In the genomic region with DNA sequence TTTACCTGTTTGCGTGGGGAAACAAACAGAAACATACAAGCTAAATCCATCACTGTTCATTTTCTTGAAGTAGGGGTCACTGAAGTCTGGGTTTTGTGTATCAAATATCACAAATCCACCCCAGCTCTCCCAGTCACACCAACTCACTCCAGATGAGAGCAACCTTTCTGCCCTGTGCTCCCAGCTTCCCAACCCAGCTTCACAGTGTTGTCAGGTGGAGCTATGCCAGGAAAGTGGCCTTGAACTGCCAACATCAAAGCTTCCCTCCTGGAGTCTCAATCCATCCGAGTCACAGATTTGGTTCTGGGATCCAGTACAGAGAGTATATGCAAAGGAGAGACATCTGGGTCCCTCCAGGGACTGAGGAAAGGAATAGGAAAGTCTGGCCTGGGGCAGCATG, we compare ENCODE assay signal across 8 mouse cellular contexts. TPM values are rescaled to one million over a fixed set of nuclear protein-coding genes. Genes with fewer than 3 reads are reported as not detected.
A peak's percentile ranks its signal among the peaks of the same experiment; 100 is the strongest.
DNase-seq lines count a peak whose midpoint lies in the region; ATAC-seq lines count a peak whose summit lies in the region.

No protein-coding gene starts in this region.

- H3K4me3 ChIP-seq in embryonic facial prominence, embryonic 12.5 days: peak overlapping the region; percentile 75; the same call in 1 of the 2 replicates
- peak overlapping the region; percentile 82 for H3K4me3 ChIP-seq in hindbrain, embryonic 13.5 days
- H3K4me3 ChIP-seq in liver, embryonic 13.5 days (replicated peaks): no peak overlapping the region

- peak overlapping the region; percentile 89 for H3K4me2 ChIP-seq in embryonic facial prominence, embryonic 12.5 days (replicated peaks)
- peak overlapping the region; percentile 85 for H3K4me2 ChIP-seq in hindbrain, embryonic 13.5 days
- peak overlapping the region; percentile 100 for H3K4me2 ChIP-seq in liver, embryonic 13.5 days

- H3K9ac ChIP-seq in embryonic facial prominence, embryonic 12.5 days: no peak overlapping the region
- H3K9ac ChIP-seq in hindbrain, embryonic 13.5 days: peak overlapping the region; percentile 98
- no peak overlapping the region for H3K9ac ChIP-seq in liver, embryonic 13.5 days

- H3K27me3 ChIP-seq in embryonic facial prominence, embryonic 12.5 days: no peaks in the 10 kb centered on the region
- H3K27me3 ChIP-seq in hindbrain, embryonic 13.5 days: no peaks in the 10 kb centered on the region
- no peaks in the 10 kb centered on the region for H3K27me3 ChIP-seq in liver, embryonic 13.5 days

- WGBS in embryonic facial prominence, embryonic 12.5 days: 70% methylated on average over 2 of the region's 2 CpGs
- whole genome bisulfite sequencing in hindbrain, embryonic 13.5 days: 78% methylated on average over 2 of the region's 2 CpGs
- WGBS in liver, embryonic 13.5 days (ENCODE audit: insufficient replicate concordance): 72% methylated on average over 2 of the region's 2 CpGs

- peaks cover 36% of the 10 kb centered on the region for H3K4me1 ChIP-seq in embryonic facial prominence, embryonic 12.5 days
- H3K4me1 ChIP-seq in hindbrain, embryonic 13.5 days (replicated peaks): peaks cover 46% of the 10 kb centered on the region
- H3K4me1 ChIP-seq in liver, embryonic 13.5 days (replicated peaks): peaks cover 60% of the 10 kb centered on the region

- no peak for ATAC-seq in embryonic facial prominence, embryonic 12.5 days (ENCODE audit: insufficient number of reproducible peaks, insufficient read depth, low FRiP score, low TSS enrichment)
- ATAC-seq in hindbrain, embryonic 13.5 days (ENCODE audit: low FRiP score): no peak
- no peak for ATAC-seq in liver, embryonic 13.5 days (ENCODE audit: low read depth)

- peak; percentile 80 for DNase-seq in adrenal gland, adult 2 months
- DNase-seq in liver, embryonic 13.5 days: no peak
- DNase-seq in embryo, embryonic 9.5 days (ENCODE audit: extremely low spot score): no peak
- DNase-seq in right cerebral cortex, postnatal 10 days (ENCODE audit: low spot score in 2 of 2): no peak
- DNase-seq in frontal cortex, adult 2 months (ENCODE audit: extremely low spot score in 1 of 2, low spot score in 1 of 2): no peak
- DNase-seq in layer of hippocampus, adult 9-11 months: no peak

- H3K9me3 ChIP-seq in embryonic facial prominence, embryonic 12.5 days: no peaks in the 10 kb centered on the region
- no peaks in the 10 kb centered on the region for H3K9me3 ChIP-seq in hindbrain, embryonic 13.5 days
- no peaks in the 10 kb centered on the region for H3K9me3 ChIP-seq in liver, embryonic 13.5 days (replicated peaks)

- no peak overlapping the region for H3K27ac ChIP-seq in embryonic facial prominence, embryonic 12.5 days
- H3K27ac ChIP-seq in hindbrain, embryonic 13.5 days: peak overlapping the region; percentile 97; the same call in 1 of the 2 replicates
- H3K27ac ChIP-seq in liver, embryonic 13.5 days: no peak overlapping the region

- no peaks in the 10 kb centered on the region for H3K36me3 ChIP-seq in embryonic facial prominence, embryonic 12.5 days
- H3K36me3 ChIP-seq in hindbrain, embryonic 13.5 days: no peaks in the 10 kb centered on the region
- no peaks in the 10 kb centered on the region for H3K36me3 ChIP-seq in liver, embryonic 13.5 days

RNA-seq across cellular contexts. Expression of gene Idh2, which starts 1.0 kb away (rescaled TPM):
- 100 to 1,000 TPM in 1 of 2 experiments, 10 to 100 TPM in 1; 96.2 to 200 TPM for total RNA-seq in adrenal gland, adult 2 months (2021)
- 147 and 150 TPM in 2 replicates for polyA plus RNA-seq in adrenal gland, adult 2 months (2012; rRNA removed)
- polyA plus RNA-seq in embryonic facial prominence, embryonic 12.5 days (2016; fragmentation: Nextera tagmentation; extraction: Ambion mirVana): 495 and 498 TPM in 2 replicates
- 237 and 256 TPM in 2 replicates for polyA plus RNA-seq in hindbrain, embryonic 13.5 days (2015; fragmentation: Nextera tagmentation; extraction: Ambion mirVana)
- 137 and 146 TPM in 2 replicates for polyA plus RNA-seq in liver, embryonic 13.5 days (2015; fragmentation: Nextera tagmentation; extraction: Ambion mirVana)
- 97.6 and 107 TPM in 2 replicates for polyA plus RNA-seq in frontal cortex, adult 2 months (2012; rRNA removed)
